Mouse (Mus musculus) 3T3-L1 (cell line): ENCODE results near the gene Phb2.
"Not testable (repeated sequence)": the region's sequence is repeated elsewhere in the genome, so short reads cannot be mapped to it uniquely, and the experiment has no call there.

Source experiments
- DNase-seq: peaks from one replicate; pipeline ENCODE4 v3.0.0-alpha.2; 2015; ENCODE audit warnings: low read depth, low spot score

Phb2 gene

GRCm38 (mm10) chr6:124711824-124712782 lies at the start of gene Phb2, which contains the start of gene Emg1:
TSS of gene Phb2 (plus strand) at chr6:124712336.
TSS of gene Emg1 (minus strand) at chr6:124712178.
- peak; percentile 99 for DNase-seq

DNA sequence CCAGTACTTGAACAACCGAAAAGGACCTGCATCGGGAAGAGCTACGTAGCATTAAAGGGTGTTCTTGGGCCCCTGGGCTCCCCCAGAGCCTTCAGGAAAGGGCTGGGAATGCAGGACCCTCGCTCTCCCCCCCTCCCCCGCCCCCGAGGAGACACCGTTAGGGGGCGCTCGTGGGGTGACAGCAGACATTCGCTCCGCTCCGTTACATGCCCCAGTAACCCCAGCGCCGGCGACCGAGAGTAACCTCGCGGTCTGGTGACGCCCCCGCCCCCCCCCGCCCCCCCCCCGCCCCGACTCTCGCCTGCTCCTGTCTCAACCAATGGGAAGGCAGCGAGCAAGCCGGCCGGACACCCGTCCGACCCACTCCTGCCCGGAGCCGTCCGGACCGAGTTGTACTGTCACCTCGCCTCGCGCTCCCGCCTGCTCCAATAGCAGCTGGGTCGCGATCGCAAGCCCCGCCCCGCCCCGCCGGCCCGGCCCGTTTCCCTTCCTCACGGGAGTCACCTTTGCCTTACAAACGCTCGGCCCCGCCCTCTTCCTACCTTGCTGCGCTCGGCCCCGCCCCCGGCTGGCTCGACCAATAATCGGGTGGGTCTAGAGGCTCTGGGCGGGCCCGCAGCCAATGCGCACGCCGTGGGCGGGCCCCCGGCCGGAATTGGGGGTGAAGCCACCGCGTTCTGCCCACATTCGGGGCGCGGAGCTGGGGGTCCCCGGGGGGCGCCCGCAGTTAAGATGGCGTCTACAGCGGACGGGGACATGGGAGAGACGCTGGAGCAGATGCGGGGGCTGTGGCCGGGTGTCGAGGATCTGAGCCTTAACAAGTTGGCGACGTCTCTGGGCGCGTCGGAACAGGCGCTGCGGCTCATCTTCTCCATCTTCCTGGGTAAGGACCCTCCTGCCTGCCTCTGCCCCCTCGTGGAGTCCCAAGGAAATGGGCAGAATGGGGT lies 49.4 kb upstream of the Phb2 start, which contains the start of gene Lpcat3:
TSS of gene Lpcat3 (plus strand) at position 551 of the 947 bp plus-strand sequence.
- peak; percentile 99 for DNase-seq

DNA sequence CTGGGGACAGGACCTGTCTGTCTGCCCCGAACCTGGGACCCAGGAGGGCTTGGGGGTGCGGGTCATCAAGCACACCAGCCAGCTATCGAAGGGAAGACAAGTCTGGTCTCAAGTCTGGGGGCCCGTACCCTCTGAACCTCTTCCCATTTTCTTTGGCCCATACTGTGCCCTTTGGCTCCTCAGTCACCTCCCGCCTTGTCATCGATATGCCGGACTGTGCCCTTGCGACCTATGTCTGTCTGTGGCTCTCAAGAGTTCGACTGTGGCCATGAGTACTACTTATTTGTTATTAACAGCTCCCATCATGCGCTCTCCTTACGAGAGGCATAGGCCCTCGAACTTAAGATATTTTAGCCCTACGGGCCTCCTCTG lies 48.7 kb upstream of the Phb2 start:
- no peak for DNase-seq

- DNase-seq = no peak
Observed at GRCm38 (mm10) chr6:124664256-124664655, 47.9 kb upstream of the Phb2 start.

DNA sequence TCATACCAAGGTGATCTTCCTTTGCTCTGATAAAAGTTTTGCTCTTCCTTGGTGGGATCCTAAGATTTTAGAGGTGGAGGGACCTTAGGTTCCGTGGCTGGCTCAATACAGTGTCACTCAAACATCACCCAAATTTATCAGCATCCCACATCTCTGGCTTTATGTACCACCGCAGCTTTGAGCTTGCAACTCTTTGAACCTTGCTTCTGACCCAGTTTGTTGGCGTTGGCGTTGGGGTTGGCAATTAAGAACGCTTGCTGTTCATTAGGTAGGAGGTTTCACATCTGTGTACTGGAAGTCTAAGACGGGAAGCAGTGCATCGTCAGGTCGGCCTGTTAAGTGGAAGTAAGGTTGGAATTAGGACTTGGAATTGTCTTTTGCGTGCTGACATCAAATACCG lies 47.1 kb upstream of the Phb2 start:
- DNase-seq = no peak

- DNase-seq = no peak
Observed at GRCm38 (mm10) chr6:124669234-124669859, 42.8 kb upstream of the Phb2 start.

GRCm38 (mm10) chr6:124670281-124670900 lies 41.7 kb upstream of the Phb2 start:
- DNase-seq = no peak

GRCm38 (mm10) chr6:124672100-124672499 lies 40.0 kb upstream of the Phb2 start:
- DNase-seq = no peak

DNA sequence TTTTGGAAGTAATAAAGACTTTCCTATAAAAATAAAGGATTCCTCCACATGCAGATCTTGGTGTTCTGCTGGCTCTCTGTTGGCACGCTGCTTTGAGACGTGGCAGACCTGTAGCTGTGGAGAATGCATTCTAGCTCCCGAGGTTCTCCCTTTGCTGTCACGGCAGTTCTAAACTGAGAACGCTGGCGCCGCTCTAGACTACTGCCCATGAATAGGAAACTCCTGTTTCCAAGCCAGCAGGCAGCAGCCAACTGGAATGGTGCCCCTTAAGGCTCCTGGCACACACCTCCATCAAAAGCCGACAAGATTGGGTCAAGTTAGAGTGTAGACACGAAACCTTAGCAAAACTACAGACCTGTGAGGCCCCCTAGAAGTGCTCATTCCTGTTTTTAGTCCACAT lies 38.5 kb upstream of the Phb2 start:
- DNase-seq = no peak

GRCm38 (mm10) chr6:124674591-124674990 lies 37.5 kb upstream of the Phb2 start:
- no peak for DNase-seq

GRCm38 (mm10) chr6:124676171-124676570 lies 36.0 kb upstream of the Phb2 start:
- no peak for DNase-seq

- no peak for DNase-seq
Observed at GRCm38 (mm10) chr6:124678769-124679168, 33.4 kb upstream of the Phb2 start.

GRCm38 (mm10) chr6:124679486-124679885 lies 32.6 kb upstream of the Phb2 start:
- DNase-seq = no peak

GRCm38 (mm10) chr6:124682291-124682690 lies 29.8 kb upstream of the Phb2 start:
- DNase-seq = not testable (repeated sequence)

- DNase-seq = peak; percentile 98
Observed at GRCm38 (mm10) chr6:124683591-124684417, 28.3 kb upstream of the Phb2 start.

- DNase-seq = no peak
Observed at GRCm38 (mm10) chr6:124685606-124686386, 26.3 kb upstream of the Phb2 start.

DNA sequence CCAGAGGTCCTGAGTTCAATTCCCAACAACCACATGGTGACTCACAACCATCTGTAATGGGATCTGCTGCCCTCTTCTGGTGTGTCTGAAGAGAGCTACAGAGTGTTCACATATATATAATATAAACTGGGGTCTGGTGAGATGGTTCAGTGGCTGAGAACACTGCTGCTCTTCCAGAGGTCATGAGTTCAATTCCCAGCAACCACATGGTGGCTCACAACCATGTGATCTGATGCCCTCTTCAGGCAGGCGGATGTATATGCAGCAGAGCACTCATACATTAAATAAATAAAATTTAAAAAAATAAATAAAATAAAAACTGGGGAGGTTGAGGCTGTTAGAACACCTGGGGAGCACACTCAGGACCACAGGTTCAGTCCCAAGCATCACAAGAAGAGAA lies 25.5 kb upstream of the Phb2 start:
- DNase-seq = not testable (repeated sequence)

GRCm38 (mm10) chr6:124688151-124688758 lies 23.9 kb upstream of the Phb2 start:
- no peak for DNase-seq

GRCm38 (mm10) chr6:124689011-124689410 lies 23.1 kb upstream of the Phb2 start:
- DNase-seq = peak; percentile 69
